1 mouse cellular context compared by ENCODE assay signal in the genomic region with DNA sequence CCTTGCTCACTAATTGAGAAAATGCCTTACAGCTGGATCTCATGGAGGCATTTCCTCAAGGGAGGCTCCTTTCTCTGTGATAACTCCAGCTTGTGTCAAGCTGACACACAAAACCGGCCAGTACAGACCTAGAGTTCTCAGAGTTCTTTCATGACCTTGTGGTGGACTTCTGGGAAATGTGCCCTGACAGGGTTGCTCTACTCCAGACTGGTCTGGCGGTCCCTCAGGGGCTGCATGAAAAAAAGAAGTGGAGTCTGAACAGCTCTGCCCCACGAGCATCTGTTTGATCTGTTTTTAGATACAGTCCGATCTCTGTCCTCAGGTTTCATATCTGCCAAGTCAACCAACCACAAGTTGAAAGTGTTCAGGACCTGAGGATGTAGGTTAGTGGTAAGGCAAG.
TF ChIP-seq lines count a peak whose summit lies in the region.

No protein-coding gene starts in this region.

TF ChIP-seq in MEL, 35 proteins besides CTCF, POLR2A, EP300 and RAD21:
- TF ChIP-seq ZKSCAN1 (IDR thresholded peaks at IDR 0.05; ENCODE audit: low read depth, low read length) (no peak), SIN3A (IDR thresholded peaks at IDR 0.05; ENCODE audit: low read length) (no peak), TBP (IDR thresholded peaks at IDR 0.05; ENCODE audit: low read depth, low read length) (peak; percentile 74), UBTF (IDR thresholded peaks at IDR 0.05; ENCODE audit: borderline replicate concordance, insufficient read depth, low read depth, low read length) (no peak), GATA1 (IDR thresholded peaks at IDR 0.05; ENCODE audit: low read depth, low read length) (no peak)
